Mouse (Mus musculus): ENCODE measurements around the gene Utrn. TPM values are rescaled to one million over a fixed set of nuclear protein-coding genes. Genes with fewer than 3 reads are reported as not detected.
"Not testable (repeated sequence)": the region's sequence is repeated elsewhere in the genome, so short reads cannot be mapped to it uniquely, and the experiment has no call there.

Utrn gene
- polyA plus RNA-seq, 1 experiment: 14.5 TPM

DNA sequence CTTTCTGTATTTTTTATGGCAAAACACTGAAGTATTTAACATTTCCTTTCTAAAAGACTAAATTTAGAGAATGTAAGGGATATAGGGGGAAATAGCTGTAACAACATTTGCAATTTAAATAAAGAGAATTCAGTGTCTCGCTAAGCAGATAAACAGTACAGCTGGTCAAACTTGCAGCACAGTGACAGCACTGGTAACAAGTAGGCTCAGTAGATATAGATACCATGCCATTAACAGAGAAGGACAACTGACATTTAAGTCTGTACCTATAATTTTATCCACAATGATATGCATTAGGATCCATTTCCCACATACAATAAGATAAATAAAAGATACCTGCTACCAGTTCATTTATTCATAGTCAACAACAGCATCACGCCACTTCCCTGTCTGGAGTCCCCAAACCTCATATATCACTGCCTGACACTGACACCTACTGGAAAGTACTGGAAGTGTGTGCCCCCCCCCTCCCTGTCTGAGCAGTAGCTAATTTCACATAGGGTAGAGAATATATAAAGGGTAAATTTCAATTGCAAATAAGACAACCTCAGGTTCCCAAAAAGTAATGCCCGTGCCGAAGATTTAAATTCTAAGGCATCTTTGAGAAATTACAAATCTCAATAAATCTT is 256.8 kb downstream of the Utrn start:
- peak; percentile 88 for DNase-seq (ENCODE audit: low read depth)
- no peak for TF ChIP-seq POLR2A (IDR thresholded peaks at IDR 0.05; ENCODE audit: borderline replicate concordance, extremely low read depth, insufficient read depth, insufficient read length, poor library complexity, severe bottlenecking)
- TF ChIP-seq CTCF (IDR thresholded peaks at IDR 0.05; ENCODE audit: borderline replicate concordance, extremely low read depth, insufficient read depth, insufficient read length): peak; percentile 87; the same call in 1 of the 2 replicates

DNA sequence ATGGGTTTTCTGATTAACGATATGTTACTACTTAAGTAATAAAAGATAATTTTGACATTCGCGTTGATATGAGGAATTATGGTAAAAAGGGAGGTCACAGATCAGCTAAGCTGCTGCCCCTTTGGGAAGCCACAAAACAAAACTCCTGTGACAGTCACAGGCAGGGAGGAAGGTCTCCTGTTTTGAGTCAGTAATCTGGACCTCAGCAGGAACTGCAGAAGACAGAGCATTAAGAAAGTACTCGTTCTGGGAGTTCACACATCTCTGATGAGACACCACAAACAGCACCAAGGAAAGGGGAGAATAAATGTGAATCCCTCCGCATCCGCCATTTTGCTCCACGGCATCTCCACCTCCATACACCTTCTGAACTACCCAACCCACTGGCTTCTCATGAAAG is 259.3 kb downstream of the Utrn start:
- no peak for DNase-seq (ENCODE audit: low read depth)
- no peak for TF ChIP-seq POLR2A (IDR thresholded peaks at IDR 0.05; ENCODE audit: borderline replicate concordance, extremely low read depth, insufficient read depth, insufficient read length, poor library complexity, severe bottlenecking)
- TF ChIP-seq CTCF (IDR thresholded peaks at IDR 0.05; ENCODE audit: borderline replicate concordance, extremely low read depth, insufficient read depth, insufficient read length): no peak

DNA sequence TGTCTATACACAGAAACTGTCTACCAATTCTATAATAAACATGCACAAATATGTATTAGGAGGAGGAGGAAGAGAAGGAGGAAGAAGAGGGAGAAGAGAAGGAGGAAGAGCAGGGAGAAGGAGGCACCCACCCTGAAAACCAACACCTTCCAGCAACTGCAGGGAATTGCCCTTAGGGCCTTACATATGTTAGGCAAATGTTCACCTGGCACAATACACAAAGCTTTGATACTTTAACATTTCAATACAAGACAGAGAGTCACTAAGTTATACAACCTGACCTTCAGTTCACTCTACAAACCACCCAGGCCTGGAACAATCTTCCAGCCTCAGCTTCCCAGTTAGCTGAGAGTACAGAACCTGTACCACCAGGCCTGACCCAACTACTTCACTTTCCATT is 260.5 kb downstream of the Utrn start:
- no peak for DNase-seq (ENCODE audit: low read depth)
- TF ChIP-seq POLR2A (IDR thresholded peaks at IDR 0.05; ENCODE audit: borderline replicate concordance, extremely low read depth, insufficient read depth, insufficient read length, poor library complexity, severe bottlenecking) (no peak), CTCF (IDR thresholded peaks at IDR 0.05; ENCODE audit: borderline replicate concordance, extremely low read depth, insufficient read depth, insufficient read length) (no peak)

DNA sequence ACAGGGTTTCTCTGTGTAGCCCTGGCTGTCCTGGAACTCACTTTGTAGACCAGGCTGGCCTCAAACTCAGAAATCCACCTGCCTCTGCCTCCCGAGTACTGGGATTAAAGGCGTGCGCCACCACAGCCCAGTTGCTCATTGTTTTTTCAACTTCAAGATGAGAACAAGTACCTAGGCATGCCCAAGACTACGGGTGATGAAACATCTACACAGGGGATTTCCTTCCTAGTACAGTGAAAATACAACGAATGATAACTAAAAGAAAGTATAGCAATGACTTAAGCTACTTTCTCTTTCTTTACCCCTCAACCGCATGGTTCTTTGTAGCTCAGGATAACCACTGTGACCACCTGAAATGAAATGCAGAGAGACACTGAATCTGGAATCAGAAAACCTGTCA is 262.0 kb downstream of the Utrn start:
- DNase-seq (ENCODE audit: low read depth): not testable (repeated sequence)

DNA sequence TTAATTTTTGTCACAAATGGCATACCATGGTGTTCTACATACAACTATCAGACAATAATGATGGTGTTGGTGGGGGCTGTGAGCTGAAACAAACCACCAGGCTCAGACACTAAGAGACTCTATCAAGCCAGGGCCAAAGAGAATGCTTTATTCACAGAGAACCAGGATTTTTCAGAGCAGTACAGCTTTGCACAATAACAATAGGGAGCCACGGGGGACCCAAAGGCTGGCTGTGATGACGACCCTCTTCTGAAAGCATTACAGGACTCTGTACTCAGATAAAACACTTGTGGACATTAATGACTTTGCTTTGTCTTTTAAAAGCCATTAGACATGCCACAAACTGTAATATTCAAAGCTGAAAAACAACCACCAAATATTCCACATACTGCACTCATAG is 273.8 kb downstream of the Utrn start:
- TF ChIP-seq CTCF (IDR thresholded peaks at IDR 0.05; ENCODE audit: borderline replicate concordance, extremely low read depth, insufficient read depth, insufficient read length) (no peak), POLR2A (IDR thresholded peaks at IDR 0.05; ENCODE audit: borderline replicate concordance, extremely low read depth, insufficient read depth, insufficient read length, poor library complexity, severe bottlenecking) (no peak)
- no peak for DNase-seq (ENCODE audit: low read depth)

DNA sequence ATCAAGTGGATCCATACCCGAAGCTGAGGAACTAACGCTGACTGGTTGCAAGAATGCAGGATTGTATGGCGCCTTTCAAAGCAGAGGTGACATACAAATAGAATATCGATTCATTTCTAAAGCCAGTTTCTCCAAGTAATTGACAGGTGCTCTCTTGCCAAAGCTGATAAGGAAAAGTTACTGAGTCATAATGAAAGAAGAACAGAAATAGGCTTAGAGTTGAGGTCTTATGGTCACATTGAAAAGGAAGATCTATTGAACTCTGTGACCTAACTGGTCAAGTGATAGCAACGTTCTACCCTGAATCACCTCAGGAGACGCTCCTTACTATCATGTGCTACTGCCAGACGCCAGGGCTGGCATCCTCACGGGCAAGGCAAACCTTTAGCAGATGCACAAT is 274.2 kb downstream of the Utrn start:
- TF ChIP-seq POLR2A (IDR thresholded peaks at IDR 0.05; ENCODE audit: borderline replicate concordance, extremely low read depth, insufficient read depth, insufficient read length, poor library complexity, severe bottlenecking): no peak
- TF ChIP-seq CTCF (IDR thresholded peaks at IDR 0.05; ENCODE audit: borderline replicate concordance, extremely low read depth, insufficient read depth, insufficient read length): no peak
- no peak for DNase-seq (ENCODE audit: low read depth)

DNA sequence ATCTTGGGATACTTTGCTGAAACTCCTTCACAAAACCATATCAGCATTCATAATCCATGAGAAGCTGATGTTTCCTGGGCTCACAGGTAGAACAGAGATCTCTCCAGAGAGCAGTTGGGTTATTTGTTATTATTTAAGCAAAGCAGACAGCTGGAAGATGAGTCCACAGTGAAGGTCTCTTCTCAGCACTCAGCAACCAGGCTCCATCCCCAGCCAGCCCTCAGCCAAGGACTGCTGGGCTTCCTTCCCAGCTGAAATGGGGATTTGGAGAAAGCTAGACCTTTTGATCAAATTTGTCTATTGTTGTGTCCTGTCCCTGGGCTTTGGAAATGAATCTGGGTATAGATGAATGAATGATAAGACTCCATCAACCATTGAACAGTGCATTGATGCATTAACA is 276.1 kb downstream of the Utrn start:
- no peak for DNase-seq (ENCODE audit: low read depth)
- no peak for TF ChIP-seq POLR2A (IDR thresholded peaks at IDR 0.05; ENCODE audit: borderline replicate concordance, extremely low read depth, insufficient read depth, insufficient read length, poor library complexity, severe bottlenecking)
- no peak for TF ChIP-seq CTCF (IDR thresholded peaks at IDR 0.05; ENCODE audit: borderline replicate concordance, extremely low read depth, insufficient read depth, insufficient read length)

DNA sequence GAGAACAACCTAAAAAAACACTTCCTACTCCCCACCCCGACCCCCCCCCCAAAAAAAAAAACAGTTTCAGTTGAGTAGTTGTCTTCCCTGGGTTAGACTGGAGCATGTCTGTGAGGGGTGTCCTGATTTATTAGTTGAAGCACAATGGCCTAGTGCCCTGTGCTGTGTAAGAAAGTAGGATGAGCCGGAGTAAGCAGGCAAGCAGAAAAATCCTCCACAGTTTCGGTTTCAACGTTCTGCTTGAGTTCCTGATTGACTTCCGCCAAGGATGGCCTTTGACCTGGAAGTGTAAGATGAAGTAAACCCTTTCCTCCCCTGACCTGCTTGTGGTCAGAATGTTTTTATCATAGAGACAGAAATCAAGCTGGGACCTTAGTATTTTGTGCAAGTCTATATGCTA is 277.2 kb downstream of the Utrn start:
- no peak for DNase-seq (ENCODE audit: low read depth)
- TF ChIP-seq POLR2A (IDR thresholded peaks at IDR 0.05; ENCODE audit: borderline replicate concordance, extremely low read depth, insufficient read depth, insufficient read length, poor library complexity, severe bottlenecking): no peak
- no peak for TF ChIP-seq CTCF (IDR thresholded peaks at IDR 0.05; ENCODE audit: borderline replicate concordance, extremely low read depth, insufficient read depth, insufficient read length)

DNA sequence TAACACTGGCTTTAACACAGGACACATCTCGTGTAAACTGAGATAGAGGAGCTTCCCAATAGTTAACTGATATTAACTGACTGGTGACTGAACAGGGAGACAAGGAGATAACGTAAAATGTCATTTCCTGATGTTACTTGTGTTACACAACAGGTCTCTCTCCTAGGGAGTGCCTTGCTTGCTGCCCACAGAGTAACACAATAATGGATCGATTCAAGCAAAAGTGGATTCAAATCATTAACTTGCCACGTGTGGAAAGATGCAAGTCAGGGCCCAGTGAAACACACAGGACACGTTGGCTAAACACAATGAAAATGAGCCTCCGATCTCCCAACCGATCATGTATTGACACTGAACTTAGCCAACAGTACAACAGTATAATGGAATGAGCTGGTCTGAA is 281.1 kb downstream of the Utrn start:
- DNase-seq (ENCODE audit: low read depth): no peak
- TF ChIP-seq CTCF (IDR thresholded peaks at IDR 0.05; ENCODE audit: borderline replicate concordance, extremely low read depth, insufficient read depth, insufficient read length) (no peak), POLR2A (IDR thresholded peaks at IDR 0.05; ENCODE audit: borderline replicate concordance, extremely low read depth, insufficient read depth, insufficient read length, poor library complexity, severe bottlenecking) (no peak)

DNA sequence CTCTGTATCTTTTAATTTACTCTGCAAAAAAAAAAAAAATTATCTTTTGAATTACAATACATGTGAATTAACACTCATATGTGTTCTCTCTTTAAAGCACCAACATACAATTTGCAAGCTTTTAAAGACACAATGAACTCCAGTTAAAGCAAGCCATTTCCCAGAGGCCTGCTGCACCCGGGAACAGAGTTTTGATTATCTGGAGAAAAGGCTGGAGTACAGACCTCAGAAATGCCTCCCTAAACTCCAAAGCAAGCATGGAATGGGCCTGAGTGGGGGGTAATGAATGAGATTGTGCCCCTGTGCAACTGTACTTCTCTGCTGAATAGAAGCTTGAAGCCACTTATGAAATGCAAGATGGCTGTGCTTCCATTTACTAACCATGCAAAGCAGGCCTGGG is 281.8 kb downstream of the Utrn start:
- peak; percentile 77 for DNase-seq (ENCODE audit: low read depth)
- TF ChIP-seq POLR2A (IDR thresholded peaks at IDR 0.05; ENCODE audit: borderline replicate concordance, extremely low read depth, insufficient read depth, insufficient read length, poor library complexity, severe bottlenecking) (no peak), CTCF (IDR thresholded peaks at IDR 0.05; ENCODE audit: borderline replicate concordance, extremely low read depth, insufficient read depth, insufficient read length) (no peak)

DNA sequence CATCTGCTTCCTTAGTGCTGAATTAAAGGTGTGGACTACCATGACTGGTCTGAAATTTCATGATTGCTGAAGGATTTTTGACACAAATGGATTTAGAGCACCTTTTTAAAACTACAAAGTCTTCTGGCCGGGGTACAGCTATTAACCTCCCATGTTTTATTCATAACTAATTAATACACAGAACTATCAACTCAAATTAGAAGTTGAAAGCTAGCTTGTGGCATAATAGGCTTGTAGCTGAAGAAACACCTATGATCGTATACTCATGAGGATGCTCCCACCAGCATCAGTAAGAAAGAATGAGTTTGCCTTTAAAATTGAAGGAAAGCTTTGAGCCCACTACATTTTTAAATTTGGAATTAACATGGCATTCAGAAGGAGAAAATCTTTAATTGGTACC is 282.3 kb downstream of the Utrn start:
- DNase-seq (ENCODE audit: low read depth): peak; percentile 46
- no peak for TF ChIP-seq CTCF (IDR thresholded peaks at IDR 0.05; ENCODE audit: borderline replicate concordance, extremely low read depth, insufficient read depth, insufficient read length)
- no peak for TF ChIP-seq POLR2A (IDR thresholded peaks at IDR 0.05; ENCODE audit: borderline replicate concordance, extremely low read depth, insufficient read depth, insufficient read length, poor library complexity, severe bottlenecking)

DNA sequence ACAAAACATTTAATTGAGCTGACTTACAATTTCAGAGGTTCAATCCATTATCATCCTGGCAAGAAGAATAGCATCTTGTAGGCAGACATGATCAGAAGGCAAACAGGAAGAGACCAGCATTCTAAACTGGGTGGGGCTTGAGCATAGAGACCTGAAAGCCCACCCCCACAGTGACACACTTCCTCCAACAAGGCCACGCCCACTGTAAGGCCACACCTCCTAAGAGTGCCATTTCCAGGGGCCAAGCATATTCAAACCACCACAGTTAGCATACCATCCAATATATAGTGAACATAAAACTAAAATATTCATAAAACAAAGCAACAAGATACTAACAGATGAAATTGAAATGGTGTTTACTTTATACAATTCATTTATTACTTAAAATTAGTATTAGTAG is 283.0 kb downstream of the Utrn start:
- DNase-seq (ENCODE audit: low read depth): no peak
- no peak for TF ChIP-seq POLR2A (IDR thresholded peaks at IDR 0.05; ENCODE audit: borderline replicate concordance, extremely low read depth, insufficient read depth, insufficient read length, poor library complexity, severe bottlenecking)

DNA sequence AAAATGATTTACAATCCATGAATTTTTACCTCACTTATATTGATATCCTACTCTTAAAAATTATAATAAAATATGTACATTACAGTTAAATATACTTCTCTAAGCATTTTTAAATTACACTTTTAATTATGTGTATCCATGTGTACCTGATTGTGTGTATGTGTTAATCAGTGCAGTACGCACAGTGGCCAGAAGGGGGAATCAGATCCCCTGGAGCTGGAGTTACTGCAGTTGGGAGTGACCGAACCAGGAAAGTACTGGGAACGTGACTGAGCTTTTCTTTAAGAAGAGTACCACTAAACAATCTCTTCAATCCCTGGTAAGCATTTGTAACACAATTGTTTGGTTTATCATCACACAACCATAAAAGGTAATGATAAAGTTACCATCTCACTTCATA is 285.7 kb downstream of the Utrn start:
- TF ChIP-seq POLR2A (IDR thresholded peaks at IDR 0.05; ENCODE audit: borderline replicate concordance, extremely low read depth, insufficient read depth, insufficient read length, poor library complexity, severe bottlenecking) (no peak), CTCF (IDR thresholded peaks at IDR 0.05; ENCODE audit: borderline replicate concordance, extremely low read depth, insufficient read depth, insufficient read length) (peak; percentile 33; the same call in 1 of the 2 replicates)
- DNase-seq (ENCODE audit: low read depth): no peak
